Mouse (Mus musculus) MEL (cell line): Measurements from ENCODE around the gene Abcb1b. TPM values are rescaled to one million over a fixed set of nuclear protein-coding genes. Genes with fewer than 3 reads are reported as not detected.

Experiments used
- DNase-seq: peaks from one replicate; pipeline ENCODE4 v3.0.0; 2011; ENCODE audit warnings: low read depth, low spot score
- H3K27ac ChIP-seq: 2 replicates; pipeline ENCODE4 v1.5.1; 2012; ENCODE audit warnings: low read depth, mild to moderate bottlenecking, control low read depth, low read length, moderate library complexity; ENCODE audit not compliant: control insufficient read depth
- H3K27me3 ChIP-seq, 2 experiments: fragments of 150-350 bp in 1 of 2; sonication (generic) in 1 of 2; 2 replicates each; pipeline ENCODE4 v1.6.1; 2012; ENCODE audit warnings: low read length in 2 of 2, mild to moderate bottlenecking in 2 of 2, improper control_type of control experiment in 1 of 2, moderate library complexity in 1 of 2; ENCODE audit not compliant: insufficient read depth in 2 of 2, control insufficient read depth in 1 of 2
- H3K36me3 ChIP-seq, 2 experiments: 2 replicates each; pipeline ENCODE4 v1.6.1; 2012 to 2014; ENCODE audit warnings: low read length in 2 of 2, improper control_type of control experiment in 1 of 2, inconsistent platforms in 1 of 2, mild to moderate bottlenecking in 1 of 2; ENCODE audit not compliant: insufficient read depth in 2 of 2, control insufficient read depth in 1 of 2
- H3K4me1 ChIP-seq, 2 experiments: fragments of 150-350 bp in 1 of 2; sonication (generic) in 1 of 2; 2 replicates each; pipeline ENCODE4 v1.6.1; 2012; ENCODE audit warnings: low read length in 2 of 2, improper control_type of control experiment in 1 of 2, mild to moderate bottlenecking in 1 of 2; ENCODE audit not compliant: insufficient read depth in 2 of 2, control insufficient read depth in 1 of 2
- H3K4me3 ChIP-seq, 2 experiments: fragments of 150-350 bp in 1 of 2; sonication (generic) in 1 of 2; 2 replicates each; pipeline ENCODE4 v1.5.1; 2012; ENCODE audit warnings: low read depth in 2 of 2, low read length in 2 of 2, mild to moderate bottlenecking in 2 of 2, moderate library complexity in 2 of 2, control low read depth in 1 of 2, improper control_type of control experiment in 1 of 2; ENCODE audit not compliant: control insufficient read depth in 1 of 2, insufficient read depth in 1 of 2
- H3K79me2 ChIP-seq: 2 replicates; pipeline ENCODE4 v1.6.1; 2012; ENCODE audit warnings: mild to moderate bottlenecking, low read length, moderate library complexity; ENCODE audit not compliant: control insufficient read depth, poor library complexity, insufficient read depth
- H3K9ac ChIP-seq: 2 replicates; pipeline ENCODE4 v1.6.1; 2012; ENCODE audit warnings: low read depth, mild to moderate bottlenecking, control low read depth, low read length, moderate library complexity; ENCODE audit not compliant: control insufficient read depth, poor library complexity, severe bottlenecking
- H3K9me3 ChIP-seq: fragments of 150-350 bp; sonication (generic); replicated peaks from 2 replicates; pipeline ENCODE4 v1.6.1; 2012; ENCODE audit warnings: mild to moderate bottlenecking, low read length, improper control_type of control experiment, moderate library complexity; ENCODE audit not compliant: insufficient read depth
- CHD2 ChIP-seq: IDR thresholded peaks from 2 replicates; pipeline ENCODE4 v1.6.1; 2011; ENCODE audit warnings: low read length, improper control_type of control experiment
- EP300 ChIP-seq, 2 experiments: IDR thresholded peaks; 2 replicates each; pipeline ENCODE4 v1.6.1; 2011; ENCODE audit warnings: improper control_type of control experiment in 2 of 2, low read length in 2 of 2, low read depth in 1 of 2, mild to moderate bottlenecking in 1 of 2
- GABPA ChIP-seq: IDR thresholded peaks from 2 replicates; pipeline ENCODE4 v1.6.1; 2012; ENCODE audit warnings: low read depth, mild to moderate bottlenecking, inconsistent platforms, low read length, improper control_type of control experiment, moderate library complexity
- GATA1 ChIP-seq: IDR thresholded peaks from 2 replicates; pipeline ENCODE4 v1.6.1; 2011; ENCODE audit warnings: low read depth, low read length, improper control_type of control experiment
- JUND ChIP-seq: IDR thresholded peaks from 2 replicates; pipeline ENCODE4 v1.6.1; 2011; ENCODE audit warnings: low read depth, mild to moderate bottlenecking, improper control_type of control experiment, low read length
- KAT2A ChIP-seq: conservative IDR thresholded peaks from 2 replicates; pipeline ENCODE4 v1.6.1; 2012; ENCODE audit warnings: low read depth, low read length, improper control_type of control experiment, inconsistent platforms
- MAX ChIP-seq: IDR thresholded peaks from 2 replicates; pipeline ENCODE4 v1.6.1; 2011; ENCODE audit warnings: low read length, improper control_type of control experiment
- MYB ChIP-seq: IDR thresholded peaks from 2 replicates; pipeline ENCODE4 v1.6.1; 2011; ENCODE audit warnings: mild to moderate bottlenecking, low read depth, low read length, improper control_type of control experiment
- NRF1 ChIP-seq: IDR thresholded peaks from 2 replicates; pipeline ENCODE4 v1.6.1; 2014; ENCODE audit warnings: low read depth, mild to moderate bottlenecking, inconsistent platforms, low read length, improper control_type of control experiment, moderate library complexity; ENCODE audit not compliant: poor library complexity, insufficient read depth, severe bottlenecking
- RCOR1 ChIP-seq: IDR thresholded peaks from 2 replicates; pipeline ENCODE4 v1.6.1; 2012; ENCODE audit warnings: low read depth, mild to moderate bottlenecking, inconsistent platforms, low read length, improper control_type of control experiment
- TBP ChIP-seq: IDR thresholded peaks from 2 replicates; pipeline ENCODE4 v1.8.0; 2011; ENCODE audit warnings: low read depth, low read length, improper control_type of control experiment
- USF2 ChIP-seq, 2 experiments: IDR thresholded peaks; 2 replicates each; pipeline ENCODE4 v1.6.1; 2011 to 2012; ENCODE audit warnings: improper control_type of control experiment in 2 of 2, low read length in 2 of 2, borderline replicate concordance in 1 of 2, inconsistent platforms in 1 of 2, low read depth in 1 of 2, mild to moderate bottlenecking in 1 of 2; ENCODE audit not compliant: insufficient read depth in 1 of 2
- ZC3H11A ChIP-seq: IDR thresholded peaks from 2 replicates; pipeline ENCODE4 v1.6.1; 2012; ENCODE audit warnings: low read depth, mild to moderate bottlenecking, inconsistent platforms, low read length, improper control_type of control experiment
- ZMIZ1 ChIP-seq: IDR thresholded peaks from 2 replicates; pipeline ENCODE4 v1.6.1; 2012; ENCODE audit warnings: low read depth, mild to moderate bottlenecking, inconsistent platforms, low read length, improper control_type of control experiment, moderate library complexity
- polyA plus RNA-seq, 2 experiments: library from polyadenylated mRNA; stranded (reverse) in 1 of 2; unstranded in 1 of 2; fragments of >175 nt in 1 of 2; fragments of >200 nt in 1 of 2; gene quantifications; 2 replicates each; pipeline versions ENCODE4 v1.2.1 to v1.2.4; 2012; ENCODE audit warnings: low replicate concordance in 2 of 2, low read depth in 1 of 2; ENCODE audit not compliant: insufficient read length in 2 of 2, insufficient read depth in 1 of 2, missing spikeins in 1 of 2
- total RNA-seq: library from RNA; depleted of rRNA; stranded (reverse); fragments of 300-350 nt; gene quantifications from 2 replicates; pipeline ENCODE4 v1.2.3, GENCODE M21; 2012

Abcb1b gene
- total and polyA plus RNA-seq, 3 experiments = not detected

DNA sequence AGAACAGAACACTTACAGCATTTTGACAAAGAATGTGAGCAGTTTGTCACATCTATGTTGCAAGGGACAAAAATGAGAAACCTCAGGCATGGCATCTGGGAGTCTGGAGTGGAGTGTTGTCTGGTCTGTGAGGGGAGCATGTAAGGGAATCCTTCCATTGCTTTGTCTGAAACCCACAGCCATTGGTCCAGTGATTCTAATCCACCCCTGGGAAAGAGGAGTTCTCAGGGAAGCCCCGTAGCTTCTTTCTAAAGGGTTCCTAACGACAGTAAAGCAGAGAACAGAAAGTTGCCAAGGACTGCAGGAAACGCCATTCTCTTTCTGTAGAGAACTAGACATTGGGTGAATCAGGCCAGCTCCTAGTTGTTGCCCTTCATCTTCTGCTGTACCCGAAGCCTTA lies 52.9 kb downstream of the Abcb1b start (continued):
- TF ChIP-seq NRF1 = no peak
- no peak for TF ChIP-seq JUND
- TF ChIP-seq GABPA = no peak

DNA sequence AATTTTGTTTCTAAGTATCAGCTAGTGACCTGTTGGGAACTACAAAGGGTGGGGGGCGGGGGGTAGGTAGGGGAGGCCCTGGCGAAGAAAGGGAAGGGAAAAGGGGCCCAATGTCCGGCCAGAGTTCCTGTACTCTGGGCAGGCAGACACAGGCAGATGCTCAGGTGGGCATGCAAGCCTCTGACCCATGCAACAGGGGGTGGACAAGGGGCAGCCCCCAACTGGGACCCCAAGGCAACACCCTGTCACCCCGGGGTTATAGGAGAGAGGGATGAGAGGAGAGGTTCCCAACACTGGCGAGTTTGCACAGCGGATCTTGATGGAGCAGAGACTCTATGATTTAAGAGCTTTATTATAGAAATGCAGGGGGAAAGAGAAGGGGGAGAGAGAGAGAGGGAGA lies 59.3 kb downstream of the Abcb1b start:
- Histone ChIP-seq H3K9me3 (no peaks in the 10 kb centered on the region), H3K36me3 (no peaks in the 10 kb centered on the region), H3K79me2 (no peaks in the 10 kb centered on the region), H3K27me3 (peaks cover 6 to 11% of the 10 kb centered on the region in 2 experiments), H3K9ac (no peak overlapping the region), H3K27ac (no peak overlapping the region), H3K4me3 (no peak overlapping the region), H3K4me1 (no peaks in the 10 kb centered on the region)
- no peak for DNase-seq
- TF ChIP-seq GABPA (no peak), MYB (no peak), JUND (no peak), KAT2A (no peak), USF2 (IDR thresholded peaks at IDR 0.05; ENCODE audit: borderline replicate concordance in 1 of 2, insufficient read depth in 1 of 2, low read depth in 1 of 2, low read length in 2 of 2) (no peak), GATA1 (no peak), ZMIZ1 (no peak), RCOR1 (no peak), TBP (no peak)

DNA sequence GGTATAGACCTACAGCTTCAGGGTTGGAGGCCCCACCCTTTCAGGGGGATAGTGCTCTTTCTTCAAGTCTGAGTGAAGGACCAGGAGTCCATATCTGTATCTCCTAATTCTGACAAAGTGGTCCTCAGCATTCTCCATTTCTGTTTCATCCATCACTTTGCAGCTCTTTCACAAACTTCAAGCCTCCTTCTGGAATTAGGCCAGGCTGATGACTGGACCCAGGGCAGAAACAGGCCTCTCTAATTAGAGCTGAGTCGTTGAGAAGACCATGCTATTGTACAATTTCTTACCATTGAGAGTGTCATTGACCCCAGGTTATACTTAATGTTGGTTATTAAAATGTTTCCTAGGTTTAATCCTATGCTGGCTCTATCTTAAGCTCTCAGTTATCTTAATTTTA lies 63.9 kb downstream of the Abcb1b start:
- Histone ChIP-seq H3K27ac (no peak overlapping the region), H3K4me1 (peaks cover 0 to 4% of the 10 kb centered on the region in 2 experiments; a peak in 2 of 4 replicates), H3K27me3 (no peaks in the 10 kb centered on the region; a peak in 1 of 4 replicates), H3K79me2 (no peaks in the 10 kb centered on the region), H3K9ac (no peak overlapping the region), H3K9me3 (no peaks in the 10 kb centered on the region), H3K4me3 (no peak overlapping the region), H3K36me3 (peaks cover 0 to 5% of the 10 kb centered on the region in 2 experiments; a peak in 2 of 4 replicates)
- TF ChIP-seq ZC3H11A (no peak), EP300 (IDR thresholded peaks at IDR 0.05; ENCODE audit: low read depth in 1 of 2, low read length in 2 of 2) (no peak), GABPA (no peak), CHD2 (no peak), MAX (no peak), MYB (no peak)
- no peak for DNase-seq
